Mouse (Mus musculus) forelimb bud, embryonic 11.5 days (tissue): ENCODE results near the gene Gabrg3.
"Not testable (repeated sequence)": the region's sequence is repeated elsewhere in the genome, so short reads cannot be mapped to it uniquely, and the experiment has no call there.

Experiments
- DNase-seq: peaks from one replicate; pipeline ENCODE4 v3.0.0-alpha.2; 2012; ENCODE audit warnings: low read depth, low spot score

Gabrg3 gene

GRCm38 (mm10) chr7:57312018-57312417, 75.0 kb downstream of the Gabrg3 start:
- DNase-seq, result no peak

GRCm38 (mm10) chr7:57307337-57307736, 79.7 kb downstream of the Gabrg3 start:
- no peak for DNase-seq

GRCm38 (mm10) chr7:57296639-57297038, 90.3 kb downstream of the Gabrg3 start:
- DNase-seq, result no peak

- DNase-seq, result no peak
These were observed 92.9 kb downstream of the Gabrg3 start for GRCm38 (mm10) chr7:57294127-57294526.

- no peak for DNase-seq
These were observed 93.4 kb downstream of the Gabrg3 start for GRCm38 (mm10) chr7:57293564-57293963.

- DNase-seq, result no peak
These were observed 103.8 kb downstream of the Gabrg3 start for GRCm38 (mm10) chr7:57283186-57283585.

- DNase-seq, result no peak
These were observed 108.1 kb downstream of the Gabrg3 start for GRCm38 (mm10) chr7:57278841-57279240.

GRCm38 (mm10) chr7:57260201-57260600, 126.8 kb downstream of the Gabrg3 start:
- DNase-seq, result no peak

GRCm38 (mm10) chr7:57258893-57259574, 128.0 kb downstream of the Gabrg3 start:
- no peak for DNase-seq

GRCm38 (mm10) chr7:57243981-57244380, 143.0 kb downstream of the Gabrg3 start:
- DNase-seq, result no peak

GRCm38 (mm10) chr7:57214119-57214518, 172.9 kb downstream of the Gabrg3 start:
- no peak for DNase-seq

GRCm38 (mm10) chr7:57186015-57186414, 201.0 kb downstream of the Gabrg3 start:
- no peak for DNase-seq

GRCm38 (mm10) chr7:57175891-57176545, 211.0 kb downstream of the Gabrg3 start:
- not testable (repeated sequence) for DNase-seq

GRCm38 (mm10) chr7:57166931-57167330, 220.1 kb downstream of the Gabrg3 start:
- DNase-seq, result no peak

- DNase-seq, result no peak
These were observed 228.8 kb downstream of the Gabrg3 start for GRCm38 (mm10) chr7:57158211-57158610.

- no peak for DNase-seq
These were observed 233.2 kb downstream of the Gabrg3 start for GRCm38 (mm10) chr7:57153743-57154142.

- DNase-seq, result no peak
These were observed 236.2 kb downstream of the Gabrg3 start for GRCm38 (mm10) chr7:57150768-57151167.

GRCm38 (mm10) chr7:57138072-57138704, 248.8 kb downstream of the Gabrg3 start:
- DNase-seq, result no peak

- no peak for DNase-seq
These were observed 254.0 kb downstream of the Gabrg3 start for GRCm38 (mm10) chr7:57133009-57133408.

- no peak for DNase-seq
These were observed 254.5 kb downstream of the Gabrg3 start for GRCm38 (mm10) chr7:57132471-57132870.

- DNase-seq, result no peak
These were observed 286.9 kb downstream of the Gabrg3 start for GRCm38 (mm10) chr7:57100065-57100464.

- no peak for DNase-seq
These were observed 304.9 kb downstream of the Gabrg3 start for GRCm38 (mm10) chr7:57082071-57082470.
